Mouse (Mus musculus) forebrain, embryonic 14.5 days (tissue): ENCODE results near the gene Hsh2d. TPM values are rescaled to one million over a fixed set of nuclear protein-coding genes. Genes with fewer than 3 reads are reported as not detected.

Experiments
- ATAC-seq: fragments of 200-750 bp; cut with Nextera tagmentation; 2 replicates; pipeline ENCODE4 v1.8.0; 2017; ENCODE audit warnings: mild to moderate bottlenecking, moderate library complexity
- DNase-seq: peaks from one replicate; pipeline ENCODE4 v3.0.0-alpha.2; 2015; ENCODE audit warnings: low spot score
- H3K27ac ChIP-seq: fragments of 300-500 bp; sonication (generic); 2 replicates; pipeline ENCODE4 v1.5.1; 2014; ENCODE audit warnings: low read depth, mild to moderate bottlenecking, control low read depth, low read length, moderate library complexity
- H3K27me3 ChIP-seq: fragments of 300-500 bp; sonication (generic); replicated peaks from 2 replicates; pipeline ENCODE4 v1.6.1; 2014; ENCODE audit warnings: low read length, control low read depth, mixed read lengths; ENCODE audit not compliant: control insufficient read depth, insufficient read depth
- H3K36me3 ChIP-seq: fragments of 300-500 bp; sonication (generic); 2 replicates; pipeline ENCODE4 v1.6.1; 2014; ENCODE audit warnings: low read length, control low read depth; ENCODE audit not compliant: control insufficient read depth, insufficient read depth
- H3K4me1 ChIP-seq: fragments of 300-500 bp; sonication (generic); 2 replicates; pipeline ENCODE4 v1.6.1; 2014; ENCODE audit warnings: antibody characterized with exemption, low read length, control low read depth; ENCODE audit not compliant: control insufficient read depth, insufficient read depth
- H3K4me2 ChIP-seq: fragments of 300-500 bp; sonication (generic); 2 replicates; pipeline ENCODE4 v1.6.1; 2014; ENCODE audit warnings: mild to moderate bottlenecking, control low read depth, low read length
- H3K4me3 ChIP-seq: fragments of 300-500 bp; sonication (generic); 2 replicates; pipeline ENCODE4 v1.5.1; 2014; ENCODE audit warnings: low read depth, low read length, control low read depth
- H3K9ac ChIP-seq: fragments of 300-500 bp; sonication (generic); 2 replicates; pipeline ENCODE4 v1.6.1; 2014; ENCODE audit warnings: mild to moderate bottlenecking, low read length, control low read depth, moderate library complexity
- H3K9me3 ChIP-seq: fragments of 300-500 bp; sonication (generic); replicated peaks from 2 replicates; pipeline ENCODE4 v1.6.1; 2016; ENCODE audit warnings: low read length, control low read depth, mixed read lengths; ENCODE audit not compliant: control insufficient read depth
- WGBS: fragments of 180-500 bp; shearing (Covaris S2); extraction: QIAGEN DNeasy Blood & Tissue Kit; methylation state at CpG from one replicate; pipeline ENCODE4 v1.1.7; 2014; 5-methylcytosine and 5-hydroxymethylcytosine counted together
- polyA plus RNA-seq: library from polyadenylated mRNA; unstranded; fragments of >200 nt; fragmentation: Nextera tagmentation; extraction: Ambion mirVana; gene quantifications from 2 replicates; pipeline ENCODE4 v1.2.1, GENCODE M21; 2014

The Hsh2d gene
- polyA plus RNA-seq, 1 experiment from 2014 or later: not detected

DNA sequence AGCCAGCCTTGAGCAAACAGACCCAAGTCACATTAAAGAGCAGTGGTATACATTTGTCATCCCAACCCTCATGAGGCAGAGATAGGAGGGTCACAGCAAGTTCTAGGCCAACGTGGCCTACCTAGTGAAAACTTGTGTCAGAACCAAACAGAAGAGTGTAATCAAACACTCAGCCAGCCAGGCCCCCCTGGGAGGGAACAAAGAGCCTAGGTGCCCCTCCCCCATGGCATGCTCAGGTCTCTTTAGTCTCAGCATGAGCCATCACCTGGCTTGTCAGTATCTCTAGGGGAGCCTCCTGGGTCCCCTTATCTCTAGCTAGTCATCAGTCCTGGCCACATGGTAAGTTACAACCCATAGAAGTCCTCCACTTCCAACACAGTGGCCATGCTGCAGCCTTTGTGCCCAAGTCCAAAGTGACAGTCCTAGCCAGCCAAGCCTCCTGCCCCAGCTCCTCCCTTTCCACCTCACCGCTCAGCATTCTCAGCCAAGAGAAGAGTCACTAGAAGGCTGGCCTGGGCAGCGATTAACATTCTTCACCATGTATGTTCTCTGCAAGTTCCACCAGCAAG lies 19.7 kb upstream of the Hsh2d start:
- DNase-seq: no peak
- 91% methylated on average over 3 of the region's 3 CpGs for WGBS
- peaks cover 76% of the 10 kb centered on the region for H3K36me3 ChIP-seq
- H3K9ac ChIP-seq: no peak overlapping the region
- no peak overlapping the region for H3K4me3 ChIP-seq
- H3K4me1 ChIP-seq: no peaks in the 10 kb centered on the region
- no peak overlapping the region for H3K4me2 ChIP-seq
- H3K9me3 ChIP-seq: no peaks in the 10 kb centered on the region
- no peak overlapping the region for H3K27ac ChIP-seq
- no peak for ATAC-seq
- H3K27me3 ChIP-seq: no peaks in the 10 kb centered on the region

DNA sequence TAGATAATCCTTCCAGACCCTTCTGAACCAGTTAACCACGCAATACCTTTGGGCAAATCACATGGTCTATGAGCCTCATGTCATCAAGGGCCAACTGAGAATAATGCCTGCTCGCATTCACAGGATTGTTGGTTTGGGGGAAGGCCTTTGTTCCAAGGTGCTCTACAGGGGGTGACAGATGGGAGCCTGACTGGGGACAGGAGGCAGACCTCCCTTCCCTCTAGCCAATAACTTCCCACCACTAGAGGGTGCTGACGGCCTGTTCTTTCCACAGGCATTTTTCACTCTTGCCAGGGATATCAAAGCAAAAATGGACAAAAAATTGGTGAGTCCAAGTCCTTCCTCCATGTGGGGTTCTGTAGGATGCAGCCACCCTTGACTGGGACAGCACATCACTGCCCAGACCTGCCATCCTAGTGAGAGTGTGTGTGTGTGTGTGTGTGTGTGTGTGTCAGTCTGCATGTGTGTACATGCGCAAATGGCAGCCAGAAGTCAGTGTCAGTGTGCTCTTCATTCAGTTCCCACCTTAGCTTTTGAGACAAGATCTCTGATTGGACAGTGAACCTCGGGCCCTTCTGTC lies 12.0 kb upstream of the Hsh2d start:
- 60% methylated on average over 5 of the region's 5 CpGs for WGBS
- no peaks in the 10 kb centered on the region for H3K9me3 ChIP-seq
- no peak overlapping the region for H3K4me2 ChIP-seq
- H3K9ac ChIP-seq: no peak overlapping the region
- H3K27me3 ChIP-seq: no peaks in the 10 kb centered on the region
- peaks cover 95% of the 10 kb centered on the region for H3K36me3 ChIP-seq
- H3K4me3 ChIP-seq: no peak overlapping the region
- no peaks in the 10 kb centered on the region for H3K4me1 ChIP-seq
- DNase-seq (peak; percentile 80), ATAC-seq (peak; percentile 70)
- no peak overlapping the region for H3K27ac ChIP-seq

- no peak overlapping the region for H3K27ac ChIP-seq
- H3K36me3 ChIP-seq: peaks cover 32% of the 10 kb centered on the region
- 65% methylated on average over 2 of the region's 2 CpGs for WGBS
- H3K4me3 ChIP-seq: no peak overlapping the region
- no peaks in the 10 kb centered on the region for H3K9me3 ChIP-seq
- peak; percentile 60; the same call in 1 of the 2 replicates for ATAC-seq
- peak; percentile 56 for DNase-seq
- no peaks in the 10 kb centered on the region for H3K4me1 ChIP-seq
- no peak overlapping the region for H3K9ac ChIP-seq
- H3K4me2 ChIP-seq: no peak overlapping the region
- H3K27me3 ChIP-seq: no peaks in the 10 kb centered on the region
Measured at GRCm38 (mm10) chr8:72183554-72184202, 5.8 kb upstream of the Hsh2d start.

DNA sequence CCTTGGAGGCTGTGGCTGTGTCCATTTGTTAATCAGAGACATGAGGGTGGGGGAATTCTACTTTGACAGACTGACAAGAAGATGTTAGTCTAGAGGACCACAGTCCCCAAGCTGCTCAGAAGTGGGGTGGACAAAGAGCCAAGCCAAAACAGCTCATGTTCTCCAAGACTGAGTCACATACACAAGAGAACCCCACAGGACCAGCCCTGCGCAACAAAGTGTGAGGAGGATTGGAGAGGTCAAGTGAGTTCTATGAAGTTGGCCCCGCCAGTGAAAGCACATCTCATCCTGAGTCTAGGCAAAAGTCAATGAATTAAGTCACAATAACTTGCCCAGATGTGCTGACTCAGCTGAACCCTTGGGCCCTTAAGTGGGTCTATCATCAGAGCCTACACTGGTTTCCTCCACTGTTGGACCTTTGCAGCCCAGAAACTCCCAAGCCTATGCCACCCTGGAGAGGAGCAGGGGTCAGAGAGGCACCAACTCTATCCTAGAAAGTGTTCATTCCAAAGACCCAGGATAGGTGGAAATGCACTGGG lies 1.6 kb upstream of the Hsh2d start:
- DNase-seq: no peak
- H3K27me3 ChIP-seq: no peaks in the 10 kb centered on the region
- H3K9me3 ChIP-seq: no peaks in the 10 kb centered on the region
- H3K4me3 ChIP-seq: no peak overlapping the region
- no peak overlapping the region for H3K4me2 ChIP-seq
- H3K9ac ChIP-seq: no peak overlapping the region
- H3K27ac ChIP-seq: no peak overlapping the region
- no peaks in the 10 kb centered on the region for H3K36me3 ChIP-seq
- no peaks in the 10 kb centered on the region for H3K4me1 ChIP-seq
- 89% methylated on average over 2 of the region's 2 CpGs for WGBS
- no peak for ATAC-seq

GRCm38 (mm10) chr8:72190215-72190539 lies 739 bp downstream of the Hsh2d start:
- 83% methylated on average over 2 of the region's 2 CpGs for WGBS
- no peaks in the 10 kb centered on the region for H3K4me1 ChIP-seq
- DNase-seq (no peak), ATAC-seq (no peak)
- H3K36me3 ChIP-seq: no peaks in the 10 kb centered on the region
- H3K27ac ChIP-seq: no peak overlapping the region
- no peaks in the 10 kb centered on the region for H3K9me3 ChIP-seq
- no peak overlapping the region for H3K9ac ChIP-seq
- H3K4me2 ChIP-seq: no peak overlapping the region
- H3K4me3 ChIP-seq: no peak overlapping the region
- no peaks in the 10 kb centered on the region for H3K27me3 ChIP-seq

DNA sequence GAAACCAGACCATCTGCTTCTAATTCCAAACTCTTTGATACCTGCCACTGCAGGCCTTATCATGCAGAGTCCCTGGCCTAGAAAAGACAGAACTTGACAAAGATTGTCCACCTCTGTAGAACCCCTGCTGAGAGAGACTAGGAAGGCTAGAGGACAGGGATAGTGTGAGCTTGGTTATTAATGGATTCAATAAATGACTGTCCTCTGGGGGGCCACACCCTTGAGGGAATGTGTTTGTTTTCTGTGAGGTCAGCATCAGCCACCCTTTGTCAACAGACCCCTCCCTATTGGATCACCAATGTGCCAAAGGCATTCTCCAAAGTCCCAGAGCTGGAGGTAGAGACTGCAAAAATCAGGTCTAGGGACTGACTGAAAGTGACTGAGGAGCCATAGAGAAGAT lies 2.6 kb downstream of the Hsh2d start:
- H3K36me3 ChIP-seq: no peaks in the 10 kb centered on the region
- no peak overlapping the region for H3K4me3 ChIP-seq
- no peaks in the 10 kb centered on the region for H3K4me1 ChIP-seq
- DNase-seq (no peak), ATAC-seq (no peak)
- no peaks in the 10 kb centered on the region for H3K27me3 ChIP-seq
- H3K9ac ChIP-seq: no peak overlapping the region
- H3K4me2 ChIP-seq: no peak overlapping the region
- no peak overlapping the region for H3K27ac ChIP-seq
- no peaks in the 10 kb centered on the region for H3K9me3 ChIP-seq

- ATAC-seq: no peak
- 69% methylated on average over 8 of the region's 8 CpGs for WGBS
- no peak for DNase-seq
Measured at GRCm38 (mm10) chr8:72197997-72198396, 8.6 kb downstream of the Hsh2d start.

GRCm38 (mm10) chr8:72208582-72208981 lies 19.1 kb downstream of the Hsh2d start:
- Histone ChIP-seq H3K9me3 (peaks cover 4% of the 10 kb centered on the region; the same call in 1 of the 2 replicates), H3K4me2 (no peak overlapping the region), H3K9ac (no peak overlapping the region), H3K27me3 (no peaks in the 10 kb centered on the region), H3K4me3 (no peak overlapping the region), H3K36me3 (no peaks in the 10 kb centered on the region), H3K27ac (no peak overlapping the region), H3K4me1 (no peaks in the 10 kb centered on the region)
- 86% methylated on average over 1 of the region's 1 CpGs for WGBS
- ATAC-seq (no peak), DNase-seq (no peak)

More at GRCm38 (mm10) chr8:72197997-72198396, 8.6 kb downstream of the Hsh2d start:
- H3K36me3 ChIP-seq: no peaks in the 10 kb centered on the region
- no peaks in the 10 kb centered on the region for H3K27me3 ChIP-seq
- H3K4me2 ChIP-seq: no peak overlapping the region
- H3K4me1 ChIP-seq: no peaks in the 10 kb centered on the region
- H3K9me3 ChIP-seq: peaks cover 7% of the 10 kb centered on the region; the same call in 1 of the 2 replicates
- H3K9ac ChIP-seq: no peak overlapping the region
- H3K4me3 ChIP-seq: no peak overlapping the region
- H3K27ac ChIP-seq: no peak overlapping the region

DNA sequence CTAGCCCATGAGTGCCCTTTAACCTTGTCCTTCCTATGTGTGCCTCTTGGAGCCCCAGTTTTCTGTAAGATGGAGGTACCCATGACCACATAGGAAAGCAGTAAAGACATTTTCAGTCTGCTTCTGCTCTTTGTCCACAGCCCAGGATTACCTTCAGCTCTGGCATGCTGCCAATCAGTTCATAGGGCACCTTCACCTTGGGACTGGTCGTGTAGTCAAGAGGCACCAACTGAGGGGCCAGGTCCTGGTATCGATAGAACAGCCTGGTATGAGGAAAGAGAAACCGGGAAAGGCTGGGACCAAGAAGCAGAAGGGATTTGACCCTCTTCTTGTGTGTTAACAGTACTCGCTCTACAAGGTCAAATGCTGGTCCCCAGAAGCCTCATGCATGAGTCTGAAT lies 20.8 kb downstream of the Hsh2d start:
- H3K4me2 ChIP-seq: no peak overlapping the region
- no peak for DNase-seq
- H3K4me1 ChIP-seq: no peaks in the 10 kb centered on the region
- H3K4me3 ChIP-seq: no peak overlapping the region
- no peak overlapping the region for H3K9ac ChIP-seq
- no peak overlapping the region for H3K27ac ChIP-seq
- no peaks in the 10 kb centered on the region for H3K27me3 ChIP-seq
- H3K9me3 ChIP-seq: no peaks in the 10 kb centered on the region
- no peak for ATAC-seq
- no peaks in the 10 kb centered on the region for H3K36me3 ChIP-seq
- WGBS: 84% methylated on average over 4 of the region's 4 CpGs
